Mouse (Mus musculus) spleen, adult 12 weeks (tissue): Measurements from ENCODE around the gene Sms.

Experiments
- DNase-seq: peaks from one replicate; pipeline ENCODE4 v3.0.0; 2022; ENCODE audit warnings: low spot score

Gene Sms

DNA sequence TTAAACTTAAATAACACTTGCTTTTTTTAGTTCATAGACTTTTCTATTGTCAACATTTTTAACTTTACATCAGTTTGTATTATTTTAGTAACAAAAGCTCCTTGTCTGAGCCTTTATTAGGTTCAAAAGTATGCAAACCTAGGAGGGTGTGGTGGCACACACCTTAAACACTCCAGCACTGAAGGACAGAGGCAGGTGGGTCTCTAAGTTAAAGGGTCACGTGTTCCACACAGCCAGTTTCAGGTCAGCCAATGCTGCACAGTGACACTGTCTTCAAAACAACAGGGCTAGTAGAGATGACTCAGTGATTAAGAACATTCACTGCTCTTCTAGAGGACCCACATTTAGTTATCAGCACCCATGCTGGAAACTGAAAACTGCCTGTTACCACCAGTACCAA lies 43.1 kb downstream of the Sms start:
- DNase-seq, result no peak

DNA sequence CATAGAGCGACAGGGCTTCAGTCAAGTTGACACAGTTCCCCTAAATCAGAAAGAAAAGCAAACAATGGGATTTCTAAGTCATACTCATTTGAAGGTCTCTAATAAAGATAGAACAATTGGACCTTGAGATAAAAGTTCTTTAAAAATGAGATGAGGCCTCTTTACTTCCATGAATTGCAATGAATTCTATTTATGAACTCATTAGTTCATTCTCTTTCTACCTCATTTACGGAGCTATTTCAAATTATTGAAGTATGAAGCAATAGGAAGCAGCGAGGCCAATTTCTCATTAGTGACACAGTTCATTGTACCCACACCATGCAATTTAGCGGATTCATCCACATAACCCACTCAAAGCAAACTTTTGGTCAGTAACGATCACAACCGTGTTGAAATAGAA lies 44.7 kb downstream of the Sms start:
- no peak for DNase-seq

DNA sequence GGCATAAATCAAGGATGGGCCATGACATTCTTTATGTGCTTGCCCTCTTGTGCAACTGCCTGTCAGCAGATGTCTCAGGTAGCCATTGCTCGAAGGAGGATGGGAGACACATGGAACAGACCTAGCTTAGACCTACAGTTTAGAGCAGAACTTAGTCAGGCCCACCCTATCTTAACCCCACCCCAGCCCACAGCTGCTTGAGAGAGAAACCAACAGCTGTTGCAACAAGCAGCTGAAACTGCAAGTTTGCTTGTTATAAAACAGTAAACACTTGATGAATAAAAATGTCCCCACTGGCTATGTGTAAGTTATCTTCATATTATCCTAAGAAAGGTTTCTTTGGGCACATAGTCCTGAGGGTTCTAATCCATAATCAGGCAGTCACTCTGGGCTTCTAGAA lies 57.3 kb downstream of the Sms start:
- DNase-seq, result no peak

DNA sequence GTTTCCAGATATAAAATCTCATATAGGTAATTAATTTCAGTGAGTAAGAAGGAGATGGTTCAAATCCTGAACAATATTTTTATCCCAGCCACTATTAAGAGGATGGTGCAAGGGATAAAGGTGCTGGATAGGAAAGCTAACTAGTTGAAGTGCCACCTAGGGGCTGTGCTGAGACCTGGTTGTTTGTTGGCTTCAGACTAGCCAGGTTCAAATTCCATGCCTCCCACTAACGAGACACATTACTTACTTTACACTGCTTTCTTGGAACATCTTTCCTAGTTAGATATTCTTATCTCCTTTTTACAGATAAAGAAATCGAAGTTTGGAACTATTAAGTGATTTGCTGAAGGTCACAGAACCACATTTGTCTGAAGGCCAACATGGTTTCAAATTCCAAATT lies 72.6 kb downstream of the Sms start:
- no peak for DNase-seq

DNA sequence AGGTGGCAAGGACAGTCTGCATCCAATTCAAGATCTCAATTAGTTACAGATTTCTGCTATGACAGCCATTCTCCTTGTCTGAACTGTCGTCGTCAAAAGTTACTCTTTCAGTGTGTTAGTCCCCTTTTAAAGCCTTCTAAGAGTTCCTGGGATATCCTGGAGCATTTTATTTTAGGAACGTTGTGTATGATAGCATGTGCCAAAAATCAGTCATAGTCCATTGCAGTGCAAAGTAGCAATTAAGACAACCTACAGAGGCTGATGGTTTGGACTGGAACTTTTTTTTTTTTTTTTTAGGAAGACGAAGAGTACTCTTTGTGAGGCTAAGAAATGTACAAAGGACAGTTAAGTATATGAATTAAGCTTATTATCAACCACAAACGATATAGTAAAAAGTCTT lies 76.9 kb downstream of the Sms start, which contains the start of gene Phex:
Phex (minus strand) TSS at position 101 of the 400 bp plus-strand sequence.
- DNase-seq, result no peak

DNA sequence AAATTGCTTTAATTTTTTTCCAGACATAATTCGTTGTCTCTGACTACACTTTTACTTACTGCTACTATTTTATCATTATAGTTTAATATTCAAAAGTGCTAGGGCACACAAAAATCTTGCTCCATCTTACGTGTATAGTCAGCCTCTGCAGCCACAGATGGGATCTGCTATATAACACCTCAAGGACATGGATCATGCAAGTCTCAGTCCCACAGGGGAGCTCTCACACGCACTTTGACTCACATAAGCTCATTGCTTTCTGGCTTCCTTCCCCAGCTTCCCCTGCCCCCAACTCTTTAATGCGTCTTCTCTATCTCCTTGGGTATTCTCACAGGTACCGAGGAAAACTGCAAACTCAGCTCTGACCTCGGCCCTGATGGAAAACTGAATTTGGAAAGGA lies 87.2 kb downstream of the Sms start:
- no peak for DNase-seq
